Mouse (Mus musculus) liver, postnatal 0 days (tissue): ENCODE measurements around the gene Casz1.

Experiments used
- CTCF ChIP-seq: sonication (generic); IDR thresholded peaks from 2 replicates; pipeline ENCODE4 v1.5.1; 2016; ENCODE audit warnings: antibody characterized with exemption, low read depth
- EP300 ChIP-seq: IDR thresholded peaks from 2 replicates; pipeline ENCODE4 v1.6.1; 2016; ENCODE audit warnings: antibody characterized with exemption, low read depth, mild to moderate bottlenecking

DNA sequence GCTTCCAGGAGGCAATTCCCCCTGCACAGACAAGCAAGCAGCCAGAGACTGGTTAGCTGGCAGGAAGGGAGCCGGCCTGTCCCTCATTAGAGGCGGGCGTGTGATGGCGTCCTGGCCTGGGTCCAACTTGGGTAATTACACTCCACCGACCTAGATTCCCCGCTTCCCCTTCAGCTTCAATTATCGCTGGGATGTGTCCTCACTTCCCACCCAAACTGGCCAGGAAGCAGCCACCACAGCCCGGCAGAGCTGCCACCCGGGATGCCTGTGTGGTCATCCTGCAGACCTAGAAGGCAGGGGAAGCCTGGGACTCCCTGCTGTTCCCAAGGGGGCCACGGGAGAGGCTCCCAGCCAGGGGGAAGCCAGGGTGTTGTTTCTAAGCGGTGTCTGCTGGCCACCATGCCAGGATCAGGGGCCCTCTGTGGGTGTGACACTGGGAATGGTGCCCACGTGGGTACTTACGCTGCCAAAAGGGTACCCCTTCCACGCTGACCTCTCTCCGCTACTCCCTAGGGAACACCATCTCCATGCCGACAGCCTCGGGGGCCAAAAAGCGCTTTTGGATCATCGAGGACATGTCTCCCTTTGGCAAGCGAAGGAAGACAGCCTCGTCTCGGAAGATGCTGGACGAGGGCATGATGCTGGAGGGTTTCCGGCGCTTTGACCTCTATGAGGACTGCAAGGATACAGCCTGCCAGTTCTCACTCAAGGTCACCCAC lies 146.9 kb downstream of the Casz1 start:
- TF ChIP-seq CTCF (no peak), EP300 (no peak)
